Mouse (Mus musculus) spleen, adult 18-20 months (tissue): ENCODE measurements around the gene Ogfod1.

ENCODE experiments used
- DNase-seq, 2 experiments: peaks; one replicate each; pipeline ENCODE4 v3.0.0; 2022; ENCODE audit warnings: mixed read lengths in 2 of 2

The Ogfod1 gene

GRCm38 (mm10) chr8:94036944-94037524, at the start of gene Ogfod1, which contains the start of gene Nudt21:
Gene Ogfod1 (plus strand): TSS chr8:94037198.
Gene Nudt21 (minus strand): TSS chr8:94037031.
- peak; percentile 84 for DNase-seq

- DNase-seq, result no peak
These were observed 47.3 kb upstream of the Ogfod1 start for GRCm38 (mm10) chr8:93989739-93990138.

- DNase-seq, result no peak
These were observed 38.0 kb upstream of the Ogfod1 start for GRCm38 (mm10) chr8:93998961-93999360.

- no peak for DNase-seq
These were observed 32.9 kb upstream of the Ogfod1 start for GRCm38 (mm10) chr8:94004139-94004538.

GRCm38 (mm10) chr8:94009243-94009845, 27.7 kb upstream of the Ogfod1 start:
- no peak for DNase-seq

DNA sequence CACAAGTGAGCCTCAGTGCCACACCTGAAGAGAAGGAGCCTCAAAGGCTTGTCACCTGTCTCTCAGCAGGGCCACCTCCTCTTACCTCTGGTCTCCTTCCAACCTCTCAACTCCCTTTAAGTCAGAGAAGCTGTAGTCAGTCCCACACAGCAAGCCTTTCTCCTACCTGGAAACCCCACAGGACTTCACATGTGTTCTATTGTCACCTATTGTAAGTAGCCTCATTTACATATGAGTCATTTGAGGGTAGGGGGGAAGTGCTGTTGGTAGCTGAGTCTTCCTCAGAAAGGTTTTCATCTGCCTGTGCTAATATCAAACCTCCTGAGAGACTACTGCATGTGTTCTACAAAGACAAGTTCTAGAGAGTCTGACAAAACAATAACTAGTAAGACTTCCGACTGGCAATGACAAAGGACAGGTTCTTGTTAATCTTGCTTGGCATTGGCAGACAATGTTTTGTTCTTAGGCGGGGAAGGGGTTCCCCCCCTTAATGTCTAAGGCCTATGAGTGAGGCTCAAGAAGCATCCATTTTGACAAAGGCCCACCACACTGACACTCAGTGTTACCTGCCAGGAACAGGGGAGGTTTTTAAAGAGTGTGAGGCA, 26.8 kb upstream of the Ogfod1 start:
- DNase-seq, result no peak

DNA sequence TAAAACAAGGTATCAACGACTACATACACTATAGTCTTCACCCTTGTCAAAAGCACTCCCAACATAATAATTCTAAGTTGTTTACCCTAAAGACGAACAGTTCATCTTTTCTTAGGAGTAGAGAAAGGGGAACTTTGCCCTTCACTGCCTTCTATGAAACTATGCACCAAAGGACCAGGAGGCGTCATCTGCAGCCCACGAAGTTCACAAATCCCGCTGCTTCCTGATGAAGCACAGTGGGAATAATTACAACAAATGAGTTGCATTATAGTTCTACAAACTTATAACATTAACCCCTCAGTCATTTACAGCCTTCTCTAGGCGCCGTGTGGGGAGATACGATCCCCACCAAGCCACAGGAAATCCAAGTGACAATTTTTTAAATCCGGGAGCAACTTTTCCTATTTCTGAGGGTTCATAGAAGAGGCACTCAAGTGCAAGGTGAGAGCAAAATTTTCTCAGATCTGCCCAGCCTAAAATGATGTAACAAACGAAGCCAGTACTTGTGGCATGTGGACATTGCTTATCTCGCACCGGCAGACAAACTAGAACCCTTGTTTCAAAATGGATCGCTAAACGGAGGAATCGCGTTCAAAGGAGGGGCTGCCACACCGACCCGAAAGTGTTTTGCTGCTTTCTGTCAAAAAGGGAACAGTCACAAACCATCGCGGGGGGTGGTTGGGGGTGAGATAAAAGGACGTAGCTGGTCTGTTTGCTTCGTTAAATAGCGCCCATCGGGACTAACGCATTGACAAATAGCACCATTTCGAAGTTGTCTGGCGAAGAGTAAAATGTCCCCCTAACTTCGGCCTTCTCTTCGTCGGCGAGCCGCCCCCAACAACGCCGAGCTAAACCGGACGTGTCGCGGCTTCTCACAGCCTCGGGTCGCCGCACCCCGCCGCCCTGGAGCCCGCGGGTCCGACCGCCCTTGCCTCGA, 25.7 kb upstream of the Ogfod1 start:
- DNase-seq, result no peak

DNA sequence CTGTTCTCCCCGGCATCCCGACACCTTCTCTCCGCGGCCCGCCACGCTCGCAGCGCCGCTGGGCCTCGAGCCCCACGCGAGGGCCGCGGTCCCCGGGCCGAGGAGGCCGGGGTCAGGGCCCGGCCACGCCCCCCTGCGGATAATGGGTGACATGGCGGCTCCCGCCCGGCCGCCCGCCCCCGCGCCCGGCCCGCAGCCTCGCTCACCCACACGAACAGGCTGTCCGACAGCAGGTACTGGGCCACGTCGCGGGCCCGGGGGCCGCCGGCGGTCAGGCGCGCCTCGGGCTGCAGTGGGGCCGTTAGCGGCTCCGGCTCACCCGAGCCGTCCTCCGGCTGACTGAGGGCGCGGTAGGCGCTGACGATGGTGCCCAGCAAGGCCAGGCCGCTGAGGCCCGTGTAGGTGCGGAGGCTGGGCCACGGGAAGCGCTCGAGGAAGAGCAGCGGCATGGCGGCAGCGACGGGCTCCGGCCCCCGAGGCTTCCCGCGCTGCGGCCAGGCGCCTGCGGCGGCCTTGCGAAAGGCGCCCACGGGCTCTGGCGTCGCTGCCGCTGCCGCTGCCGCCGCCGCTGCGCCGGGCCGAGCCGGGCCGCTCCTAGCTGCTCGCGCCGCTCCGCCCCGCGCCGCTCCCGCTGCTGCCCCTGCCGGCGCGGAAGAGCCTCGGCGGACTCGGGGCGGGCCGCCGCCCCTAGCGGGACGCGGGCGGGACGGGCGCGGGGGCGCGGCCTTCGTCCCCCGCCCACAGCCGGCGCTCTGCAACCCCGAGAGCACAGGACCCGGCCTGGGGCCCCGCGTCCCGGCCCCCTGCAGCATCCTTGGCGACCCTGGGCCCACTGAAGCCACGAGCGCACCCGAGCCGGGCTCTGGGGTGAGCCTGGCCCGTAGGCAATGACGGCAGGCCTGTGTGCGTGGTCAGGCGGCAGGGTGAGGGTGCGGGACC, 24.7 kb upstream of the Ogfod1 start, which contains the start of gene Amfr:
Amfr (minus strand) TSS at position 830 of the 939 bp plus-strand sequence.
- peak; percentile 55 to 73 for DNase-seq

GRCm38 (mm10) chr8:94013026-94013612, 23.9 kb upstream of the Ogfod1 start:
- DNase-seq, result no peak

- DNase-seq, result no peak
These were observed 13.1 kb upstream of the Ogfod1 start for GRCm38 (mm10) chr8:94023916-94024315.

DNA sequence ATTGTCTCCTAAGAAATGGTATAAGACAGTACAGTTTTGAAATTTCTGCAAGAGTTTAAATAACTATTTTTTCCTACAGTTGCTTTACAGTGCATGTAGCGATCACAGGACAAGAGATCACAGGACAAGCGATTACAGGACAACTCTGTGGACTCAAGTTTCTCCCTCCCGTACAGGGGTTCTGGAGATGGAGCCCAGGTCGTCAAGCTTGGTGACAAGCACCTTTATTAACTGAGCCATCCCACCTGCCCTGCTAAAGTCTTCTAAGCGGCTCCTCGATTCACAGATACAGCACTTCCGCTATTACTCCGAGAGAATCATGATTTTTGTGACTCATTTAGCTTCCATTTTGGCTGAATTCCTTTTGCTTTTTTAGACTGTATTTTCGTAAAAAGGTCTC, 7.3 kb upstream of the Ogfod1 start:
- no peak for DNase-seq

DNA sequence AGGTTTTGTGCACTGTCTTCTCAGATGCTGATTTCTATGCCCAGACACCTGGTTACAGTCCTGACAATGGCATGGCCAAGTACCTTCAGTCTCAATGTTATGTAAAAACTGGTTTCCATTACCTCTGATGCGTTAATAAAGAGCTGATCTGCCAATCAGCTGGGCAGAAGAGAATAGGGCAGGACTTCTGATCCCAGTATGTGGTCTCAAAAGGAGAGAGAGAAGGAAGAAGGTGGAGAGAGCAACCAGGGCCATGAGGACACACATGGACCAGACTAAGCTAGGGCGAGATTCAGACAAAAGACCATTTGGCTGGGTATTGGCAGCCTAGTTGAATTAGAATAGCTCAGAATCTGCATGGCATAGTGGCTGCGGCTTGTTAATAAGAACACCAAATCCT, 3.4 kb upstream of the Ogfod1 start:
- no peak for DNase-seq

- DNase-seq, result no peak
These were observed 1.8 kb upstream of the Ogfod1 start for GRCm38 (mm10) chr8:94035200-94035599.

GRCm38 (mm10) chr8:94036541-94036940, 457 bp upstream of the Ogfod1 start:
- peak; percentile 46 for DNase-seq

GRCm38 (mm10) chr8:94037806-94038205, 808 bp downstream of the Ogfod1 start:
- DNase-seq, result no peak

DNA sequence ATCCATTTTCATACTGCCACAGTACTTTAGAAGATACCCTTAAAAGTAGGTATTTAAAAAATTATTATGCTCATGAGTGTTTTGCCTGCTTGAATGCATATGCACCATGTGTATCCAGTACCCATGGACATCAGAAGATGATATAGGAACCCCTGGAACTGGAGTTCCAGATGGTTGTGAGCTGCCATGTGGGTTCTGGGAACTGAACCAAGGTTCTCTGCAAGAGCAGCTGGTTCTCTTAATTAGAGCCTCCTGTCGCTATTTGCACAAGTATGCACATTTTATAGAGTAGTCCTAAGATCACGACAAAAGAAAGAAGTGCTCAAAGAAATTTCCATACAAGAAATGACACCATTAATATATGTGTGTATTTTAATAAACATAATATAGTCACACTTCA, 10.8 kb downstream of the Ogfod1 start:
- DNase-seq, result no peak

- no peak for DNase-seq
These were observed 15.7 kb downstream of the Ogfod1 start for GRCm38 (mm10) chr8:94052696-94053095.

DNA sequence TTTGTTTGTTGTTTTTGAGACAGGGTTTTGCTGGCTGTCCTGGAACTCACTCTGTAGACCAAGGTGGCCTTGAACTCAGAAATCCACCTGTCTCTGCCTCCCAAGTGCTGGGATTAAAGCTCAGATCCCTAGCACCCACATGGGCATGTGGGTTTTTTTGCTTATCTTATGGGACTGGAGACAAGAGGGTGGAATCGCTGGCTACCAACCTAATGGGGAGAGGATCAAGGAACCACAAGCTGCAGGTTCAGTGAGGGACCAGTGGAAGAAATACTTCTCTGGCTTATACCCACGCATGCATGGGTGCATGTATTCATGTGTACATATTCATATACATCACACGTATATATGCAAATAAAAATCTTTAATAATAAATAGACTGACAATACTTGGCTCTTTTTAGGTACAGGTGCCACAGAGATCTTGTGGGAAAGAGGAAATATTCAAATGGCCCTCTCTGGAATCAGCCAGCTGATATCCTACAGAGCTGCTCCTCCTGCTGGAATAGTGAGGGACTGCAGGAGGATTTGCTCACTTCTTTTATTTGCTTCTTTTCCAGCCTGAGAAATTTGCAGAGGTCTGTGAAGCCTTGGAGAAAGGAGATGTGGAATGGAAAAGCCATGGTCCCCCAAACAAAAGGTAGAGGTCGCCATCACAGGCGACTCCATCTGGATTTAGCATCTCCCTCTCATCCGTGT, 20.3 kb downstream of the Ogfod1 start:
- peak in 1 of 2 experiments; percentile 39 for DNase-seq

DNA sequence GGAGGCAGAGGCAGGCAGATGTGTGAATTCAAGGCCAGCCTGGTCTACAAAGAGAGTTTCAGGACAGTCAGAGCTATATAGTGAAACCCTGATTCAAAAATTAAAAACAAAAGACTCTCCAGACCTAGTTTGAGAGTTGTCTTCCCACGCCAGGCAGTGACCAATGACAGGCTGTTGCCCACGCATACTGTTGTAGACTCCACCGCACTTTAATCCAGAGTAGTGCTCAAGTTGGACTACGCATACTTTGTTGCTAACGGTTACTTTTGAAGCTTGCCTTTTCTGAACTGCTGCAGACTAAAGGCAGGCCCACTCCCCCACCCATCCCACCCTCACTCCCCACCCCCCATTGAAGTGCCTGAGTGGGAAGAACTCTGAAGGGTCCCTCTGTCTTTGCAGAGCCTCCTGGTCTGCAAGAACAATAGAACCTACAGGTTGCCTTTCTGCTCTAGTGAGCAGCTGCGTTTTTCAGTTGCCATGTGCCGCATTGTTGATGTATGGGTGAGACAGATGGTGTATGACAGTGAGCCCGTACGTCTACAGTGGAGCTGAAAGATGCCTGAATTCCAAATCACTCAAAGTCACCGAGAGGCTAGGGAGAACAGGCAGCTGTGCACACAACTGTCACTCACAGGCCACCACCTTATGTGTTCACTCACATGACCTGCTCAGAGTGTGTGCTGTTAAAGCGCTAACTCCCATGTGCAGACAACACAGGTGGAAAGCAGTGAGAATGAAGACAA, 29.3 kb downstream of the Ogfod1 start:
- no peak for DNase-seq

DNA sequence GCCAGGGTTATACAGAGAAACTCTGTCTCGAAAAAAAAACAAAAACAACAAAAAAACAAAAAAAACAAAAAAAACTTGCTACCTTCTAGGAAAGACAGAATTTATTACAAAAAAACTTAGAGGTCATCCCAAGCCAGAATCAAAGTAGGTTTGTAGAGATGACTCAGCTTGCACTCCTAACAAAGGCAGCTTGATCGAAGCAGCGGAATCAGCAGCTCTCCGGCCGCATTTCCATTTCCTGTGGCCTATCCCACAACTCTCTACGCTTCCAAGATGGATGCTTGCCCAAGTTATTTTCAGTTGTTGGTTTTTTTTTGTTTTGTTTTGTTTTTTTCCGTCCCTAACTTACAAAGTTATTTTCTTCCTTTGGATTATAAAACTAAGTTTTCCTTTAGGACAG, 31.8 kb downstream of the Ogfod1 start:
- no peak for DNase-seq
